Mouse (Mus musculus) left cerebral cortex, adult 18-20 months (tissue): ENCODE measurements at regions not wholly inside any gene's neighbourhood (a gene's known extent, or its start where the extent isn't known, plus 50 kb on each side); places are given as distances from the start of the nearest gene placed in this dataset.

Experiments used
- DNase-seq, 2 experiments: peaks; one replicate each; pipeline ENCODE4 v3.0.0; 2021 to 2022; ENCODE audit warnings: low spot score in 2 of 2, mixed read lengths in 1 of 2

GRCm38 (mm10) chr7:58919863-58920262 is 263.9 kb downstream of the Atp10a start:
- DNase-seq, result no peak

GRCm38 (mm10) chr7:58920283-58920682 is 264.3 kb downstream of the Atp10a start:
- no peak for DNase-seq

- peak in 1 of 2 experiments; percentile 3 for DNase-seq
These were observed 269.0 kb downstream of the Atp10a start for GRCm38 (mm10) chr7:58924975-58925374.

GRCm38 (mm10) chr7:58925406-58925805 is 269.4 kb downstream of the Atp10a start:
- DNase-seq, result peak; percentile 5 to 34

GRCm38 (mm10) chr7:58957448-58957847 is 271.1 kb upstream of the Ube3a start:
- DNase-seq, result no peak

- peak; percentile 55 to 56 for DNase-seq
These were observed 221.4 kb upstream of the Ube3a start for GRCm38 (mm10) chr7:59007196-59007595.

- DNase-seq, result no peak
These were observed 214.9 kb upstream of the Ube3a start for GRCm38 (mm10) chr7:59013449-59014301.

- DNase-seq, result no peak
These were observed 214.3 kb upstream of the Ube3a start for GRCm38 (mm10) chr7:59014302-59014677.

- peak; percentile 3 to 8 for DNase-seq
These were observed 201.1 kb upstream of the Ube3a start for GRCm38 (mm10) chr7:59027437-59027836.
